Mouse (Mus musculus) v-Abl transformed pro-B cells (cell line): ENCODE measurements around the gene Erg.

Experiments used
- in situ Hi-C, 2 experiments: fragments of 400-800 bp; cut with MboI; formaldehyde crosslinking; loops; one replicate each; pipeline ENCODE4 v1.15.1; 2025; ENCODE audit not compliant: unreplicated experiment in 2 of 2

The Erg gene

GRCm38 (mm10) chr16:95455896-95456295 is 130.5 kb downstream of the Erg start:
- in situ Hi-C loops = loop anchor here (5.0 to 25.0 kb wide), 4 partner anchors 34 to 266 kb away; partner anchors contain the start of gene Ets2 (in 1 of the 2)

- in situ Hi-C loops = loop anchor here (5.0 to 25.0 kb wide), 4 partner anchors 33 to 267 kb away; partner anchors contain the start of gene Ets2 (in 1 of the 2)
These were observed 130.9 kb downstream of the Erg start for GRCm38 (mm10) chr16:95455461-95455860.

- in situ Hi-C loops = loop anchor here (10.0 to 25.0 kb wide), 2 partner anchors 48 to 260 kb away; partner anchors contain the start of gene Ets2 (in 1 of the 2)
These were observed 134.0 kb downstream of the Erg start for GRCm38 (mm10) chr16:95452411-95452810.

DNA sequence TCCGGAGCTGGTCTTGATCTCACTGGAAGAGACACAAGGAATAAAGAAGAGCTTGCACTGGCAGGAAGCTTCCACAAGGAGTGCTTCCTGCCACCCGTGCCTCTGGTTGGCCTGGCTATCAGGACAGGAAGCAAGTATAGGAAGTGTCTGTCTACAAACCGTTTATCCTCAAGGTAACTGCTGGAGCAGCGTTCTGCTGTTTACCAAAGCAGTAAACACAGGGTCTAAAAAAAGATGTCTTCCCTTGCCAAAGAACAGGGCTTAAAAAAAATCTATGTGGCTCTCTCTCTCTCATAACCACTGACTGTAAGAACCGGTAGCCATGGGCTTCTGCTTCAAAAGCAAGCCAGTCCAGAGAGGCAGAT is 137.1 kb downstream of the Erg start:
- in situ Hi-C loops = loop anchor here in 1 of 2 experiments (25.0 kb wide), 2 partner anchors 912 to 1088 kb away; partner anchors contain the start of gene Vps26c

GRCm38 (mm10) chr16:95448643-95449360 is 137.6 kb downstream of the Erg start:
- in situ Hi-C loops = loop anchor here in 1 of 2 experiments (25.0 kb wide), 2 partner anchors 912 to 1088 kb away; partner anchors contain the start of gene Vps26c

- in situ Hi-C loops = loop anchor here in 1 of 2 experiments (25.0 kb wide), 2 partner anchors 911 to 1089 kb away; partner anchors contain the start of gene Vps26c
These were observed 138.5 kb downstream of the Erg start for GRCm38 (mm10) chr16:95447896-95448295.

DNA sequence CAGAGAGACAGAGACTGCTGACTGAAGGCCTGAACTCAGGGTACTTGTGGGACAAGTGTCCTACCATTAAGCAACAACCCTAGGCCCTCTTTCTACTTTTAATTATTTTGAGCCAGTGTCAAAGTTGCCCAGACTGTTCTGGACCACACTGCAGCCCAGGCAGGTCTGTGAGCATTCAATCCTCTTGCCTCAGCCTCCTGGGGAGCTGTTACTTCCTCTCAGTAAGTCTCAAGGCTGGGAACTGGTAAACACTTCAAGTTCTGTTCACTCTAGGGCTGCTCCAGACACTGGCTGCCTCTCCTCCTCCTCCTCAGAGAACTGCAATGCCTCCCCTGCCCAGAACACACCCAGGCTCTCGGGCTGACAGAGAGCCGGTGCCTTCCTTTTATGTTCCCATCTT is 140.0 kb downstream of the Erg start:
- in situ Hi-C loops = loop anchor here in 1 of 2 experiments (25.0 kb wide), 2 partner anchors 909 to 1091 kb away; partner anchors contain the start of gene Vps26c

DNA sequence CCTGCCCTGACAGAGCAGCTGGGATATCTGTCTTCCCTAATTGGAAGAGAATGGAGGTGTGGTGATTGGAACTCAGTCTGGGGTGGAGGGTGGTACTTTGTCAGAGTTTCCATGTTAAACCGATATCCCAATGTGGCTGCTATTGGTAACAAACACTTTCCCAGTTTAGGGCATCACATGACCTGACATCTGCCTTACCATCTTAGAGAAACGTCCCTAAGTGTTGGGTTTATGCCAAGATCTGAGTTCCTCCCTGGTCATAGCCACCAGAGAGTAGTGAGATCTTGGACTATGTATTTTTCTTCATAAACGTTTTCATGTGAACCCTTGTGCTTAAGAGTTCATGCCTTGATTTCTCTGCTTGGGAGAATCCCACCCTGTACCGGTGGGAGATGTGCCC is 144.4 kb downstream of the Erg start:
- in situ Hi-C loops = loop anchor here in 1 of 2 experiments (5.0 to 25.0 kb wide), 3 partner anchors 160 to 1095 kb away; partner anchors contain the start of gene Vps26c

DNA sequence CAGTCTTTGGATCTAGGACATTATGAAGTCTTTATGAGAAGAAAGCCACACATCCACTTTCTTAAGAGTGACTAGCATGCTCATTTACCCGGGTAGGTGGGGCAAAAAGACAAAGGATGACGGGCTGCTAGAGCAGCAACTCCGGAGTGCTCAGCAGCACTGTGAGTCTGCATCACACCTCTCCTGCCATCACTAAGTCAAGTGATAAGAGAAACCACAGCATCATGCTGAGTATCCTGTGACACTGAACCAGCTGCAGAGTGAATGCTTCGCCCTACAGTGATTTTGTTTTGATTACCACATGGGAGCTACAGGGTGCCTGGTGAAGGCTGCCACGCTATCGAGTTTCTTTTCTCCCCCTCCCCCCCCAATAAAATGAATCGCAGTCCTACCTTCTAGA is 145.2 kb downstream of the Erg start:
- in situ Hi-C loops = loop anchor here in 1 of 2 experiments (5.0 to 25.0 kb wide), 3 partner anchors 159 to 1096 kb away; partner anchors contain the start of gene Vps26c

- in situ Hi-C loops = loop anchor here in 1 of 2 experiments (5.0 to 25.0 kb wide), 3 partner anchors 158 to 1097 kb away; partner anchors contain the start of gene Vps26c
These were observed 146.1 kb downstream of the Erg start for GRCm38 (mm10) chr16:95440334-95440733.

- in situ Hi-C loops = loop anchor here (5.0 to 25.0 kb wide), 4 partner anchors 52 to 1098 kb away; partner anchors contain the start of gene Vps26c (in 1 of the 2)
These were observed 146.6 kb downstream of the Erg start for GRCm38 (mm10) chr16:95439794-95440193.

- in situ Hi-C loops = loop anchor here (5.0 to 25.0 kb wide), 3 partner anchors 52 to 1098 kb away; partner anchors contain the start of gene Vps26c (in 1 of the 2)
These were observed 147.4 kb downstream of the Erg start for GRCm38 (mm10) chr16:95438848-95439540.

GRCm38 (mm10) chr16:95436611-95437010 is 149.8 kb downstream of the Erg start:
- in situ Hi-C loops = loop anchor here (5.0 to 25.0 kb wide), 3 partner anchors 49 to 1101 kb away; partner anchors contain the start of gene Vps26c (in 1 of the 2)

DNA sequence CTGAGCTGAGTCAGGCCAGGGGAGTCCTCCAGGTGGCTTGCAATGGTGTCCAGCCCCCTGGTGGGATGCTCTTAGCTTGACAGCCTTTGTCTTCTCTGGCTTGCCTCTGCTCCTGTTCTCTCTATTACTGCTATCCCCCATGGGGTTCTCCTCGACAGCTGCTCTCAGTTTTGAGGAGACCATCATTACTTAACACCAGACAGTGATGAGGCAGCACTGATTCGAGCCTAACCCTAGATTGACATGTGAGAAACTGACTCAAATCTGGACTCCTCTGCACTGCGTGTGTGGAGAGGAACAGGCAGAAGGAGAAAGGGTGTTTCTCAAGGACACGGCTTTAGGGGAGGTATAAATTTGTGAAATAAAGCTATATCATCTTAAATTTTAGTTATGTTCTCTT is 150.3 kb downstream of the Erg start:
- in situ Hi-C loops = loop anchor here (5.0 to 25.0 kb wide), 3 partner anchors 49 to 1101 kb away; partner anchors contain the start of gene Vps26c (in 1 of the 2)

GRCm38 (mm10) chr16:95434434-95434833 is 152.0 kb downstream of the Erg start:
- in situ Hi-C loops = loop anchor here in 1 of 2 experiments (5.0 to 25.0 kb wide), 3 partner anchors 47 to 1103 kb away; partner anchors contain the start of gene Vps26c

DNA sequence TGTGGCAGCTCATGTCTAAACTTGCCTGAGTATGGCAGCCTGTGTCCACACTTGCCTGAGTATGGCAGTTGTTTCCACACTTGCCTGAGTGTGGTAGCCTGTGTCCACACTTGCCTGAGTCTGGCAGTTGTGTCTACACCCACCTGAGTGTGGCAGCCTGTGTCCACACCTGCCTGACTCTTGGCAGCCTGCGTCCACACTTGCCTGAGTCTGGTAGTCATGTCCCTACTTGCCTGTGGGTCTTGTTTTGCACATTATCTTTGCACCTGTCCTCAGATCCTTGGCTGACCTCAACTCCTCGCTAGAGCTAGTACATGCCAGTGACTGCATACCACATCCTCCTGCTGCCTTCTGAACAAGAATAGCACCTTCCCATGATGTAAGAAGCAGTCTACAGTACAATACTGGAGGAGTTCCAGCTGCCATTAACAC is 153.8 kb downstream of the Erg start:
- in situ Hi-C loops = loop anchor here in 1 of 2 experiments (5.0 to 25.0 kb wide), 3 partner anchors 45 to 1105 kb away; partner anchors contain the start of gene Vps26c

DNA sequence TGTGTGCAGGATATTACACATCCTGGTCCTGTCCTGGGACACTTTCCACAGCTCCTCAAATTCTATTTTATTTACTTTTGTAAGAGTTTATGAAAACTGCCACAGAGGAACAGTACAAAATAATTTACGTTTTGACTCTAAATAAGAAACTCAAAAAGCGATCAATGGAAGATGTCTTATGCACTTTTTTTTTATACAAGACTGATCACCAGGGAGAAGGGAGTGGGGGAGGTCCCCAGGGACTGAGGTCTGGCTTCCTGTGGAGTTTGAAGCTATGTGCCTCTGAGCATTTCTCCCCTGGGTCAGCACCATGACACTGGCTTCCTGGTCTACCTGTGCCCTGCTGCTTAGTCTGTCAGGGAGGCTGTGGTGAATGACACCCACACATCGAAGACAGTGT is 156.5 kb downstream of the Erg start:
- in situ Hi-C loops = loop anchor here in 1 of 2 experiments (5.0 to 25.0 kb wide), 3 partner anchors 43 to 1107 kb away; partner anchors contain the start of gene Vps26c

- in situ Hi-C loops = loop anchor here in 1 of 2 experiments (25.0 kb wide), 2 partner anchors 891 to 1109 kb away; partner anchors contain the start of gene Vps26c
These were observed 158.2 kb downstream of the Erg start for GRCm38 (mm10) chr16:95428239-95428638.

DNA sequence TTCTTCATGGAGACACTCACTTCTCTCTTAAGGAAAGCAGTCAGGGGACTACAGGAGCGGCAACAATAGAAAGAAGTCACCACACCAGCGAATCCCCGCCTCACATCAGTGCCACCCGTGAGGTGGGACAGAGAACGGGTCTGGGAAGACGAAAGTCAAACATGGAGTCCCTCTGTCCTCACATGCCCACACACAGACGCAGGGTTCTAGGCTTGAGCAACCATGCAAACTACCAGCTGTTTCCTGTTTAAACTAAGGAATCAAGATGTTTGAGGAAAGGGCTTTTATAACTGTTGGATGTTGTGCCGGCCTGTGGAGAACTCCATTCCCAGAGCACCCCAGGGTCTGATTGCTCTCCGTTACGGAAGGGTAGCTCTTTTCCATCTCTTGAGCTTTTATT is 158.9 kb downstream of the Erg start:
- in situ Hi-C loops = loop anchor here in 1 of 2 experiments (25.0 kb wide), 2 partner anchors 890 to 1110 kb away; partner anchors contain the start of gene Vps26c

DNA sequence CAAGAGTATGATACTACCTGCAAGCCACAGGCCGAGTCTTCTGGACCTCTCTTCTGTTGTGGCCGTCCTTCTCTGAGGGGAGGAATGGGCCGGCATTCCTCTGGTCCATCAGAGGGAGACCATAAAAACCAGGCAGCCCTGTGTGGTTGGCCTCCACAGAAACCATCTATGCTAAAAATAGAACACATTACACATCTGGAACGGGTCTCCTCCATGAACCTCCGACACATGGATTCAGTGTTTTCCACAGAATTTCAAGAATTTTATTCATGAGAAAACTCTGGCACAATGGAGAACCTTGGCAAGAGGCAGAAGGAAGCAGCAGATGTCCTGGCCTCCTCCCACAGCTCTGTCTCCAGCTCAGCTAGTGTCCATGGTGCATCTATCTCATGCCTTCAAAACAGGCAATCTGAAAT is 163.7 kb downstream of the Erg start:
- in situ Hi-C loops = loop anchor here (5.0 kb wide), 1 partner anchor 35 kb away; no protein-coding TSS in a partner anchor
